Mouse (Mus musculus): Measurements from ENCODE around the gene Klhl4.

The Klhl4 gene

GRCm38 (mm10) chrX:114473782-114474731 lies at the start of gene Klhl4:
Gene Klhl4 (plus strand): TSS chrX:114474333.
- no peak for DNase-seq (ENCODE audit: low spot score)

GRCm38 (mm10) chrX:114484153-114484552 lies 10.0 kb downstream of the Klhl4 start:
- DNase-seq (ENCODE audit: low spot score), result no peak

DNA sequence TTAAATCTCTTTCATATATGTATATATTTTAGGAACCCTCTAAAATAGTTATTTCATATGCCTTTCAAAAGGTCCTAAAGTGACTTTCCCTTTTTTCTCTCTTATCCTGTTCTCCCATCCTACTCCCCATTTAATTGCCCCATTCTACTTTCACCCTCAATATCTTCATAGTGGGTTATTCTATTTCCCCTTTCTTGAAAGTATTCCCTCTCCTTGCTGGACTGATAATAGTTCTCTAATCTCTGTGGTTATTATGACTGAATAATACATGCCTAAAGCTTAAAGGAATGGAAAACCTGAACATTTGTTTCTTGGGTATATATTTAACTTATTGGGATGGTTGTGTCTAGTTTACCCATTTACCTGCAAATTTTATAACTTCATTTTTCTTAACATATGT lies 12.6 kb downstream of the Klhl4 start:
- DNase-seq (ENCODE audit: low spot score), result no peak

GRCm38 (mm10) chrX:114558141-114558540 lies 84.0 kb downstream of the Klhl4 start:
- DNase-seq (ENCODE audit: low spot score), result no peak

DNA sequence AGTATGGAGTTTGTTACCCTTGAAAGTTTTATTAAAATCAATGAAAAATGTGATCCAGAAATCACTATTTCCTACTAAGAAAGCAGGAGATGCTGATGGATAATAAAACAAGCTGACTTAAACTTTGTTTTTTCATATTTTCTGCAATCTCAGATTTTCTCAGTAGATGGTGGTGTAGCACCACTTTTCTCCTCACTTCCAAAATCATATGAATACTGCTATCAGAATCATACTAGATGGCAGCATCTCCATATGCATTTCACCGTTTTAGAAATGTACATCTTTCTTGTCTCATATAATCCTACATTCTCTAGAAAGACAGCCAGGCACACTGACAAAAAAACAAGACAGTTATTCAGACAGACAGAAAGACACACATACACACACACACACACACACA lies 108.2 kb downstream of the Klhl4 start:
- no peak for DNase-seq (ENCODE audit: low spot score)

Data from ovary, adult 18-20 months (tissue).